Mouse (Mus musculus): ENCODE results near the gene Lrmda.

- no peak for TF ChIP-seq CTCF (IDR thresholded peaks at IDR 0.05; ENCODE audit: low read depth, low read length)
- TF ChIP-seq POLR2A (IDR thresholded peaks at IDR 0.05; ENCODE audit: borderline replicate concordance, low read depth, low read length) = no peak
These were observed 821.6 kb downstream of the Lrmda start for GRCm38 (mm10) chr14:22841136-22841535.
